Mouse (Mus musculus) heart, embryonic 10.5 days (tissue): Measurements from ENCODE around the gene Rhob. TPM values are rescaled to one million over a fixed set of nuclear protein-coding genes. Genes with fewer than 3 reads are reported as not detected.
"Not testable (repeated sequence)": the region's sequence is repeated elsewhere in the genome, so short reads cannot be mapped to it uniquely, and the experiment has no call there.

Experiments
- DNase-seq: peaks from one replicate; pipeline ENCODE4 v3.0.0-alpha.2; 2017; ENCODE audit warnings: low spot score
- H3K27ac ChIP-seq: fragments of 300-500 bp; sonication (generic); 2 replicates; pipeline ENCODE4 v1.5.1; 2016; ENCODE audit warnings: mild to moderate bottlenecking
- H3K27me3 ChIP-seq: fragments of 300-500 bp; sonication (generic); 2 replicates; pipeline ENCODE4 v1.6.1; 2016; ENCODE audit warnings: mild to moderate bottlenecking; ENCODE audit not compliant: poor library complexity, insufficient read depth, severe bottlenecking
- H3K36me3 ChIP-seq: fragments of 300-500 bp; sonication (generic); 2 replicates; pipeline ENCODE4 v1.6.1; 2016; ENCODE audit warnings: mild to moderate bottlenecking, moderate library complexity
- H3K4me1 ChIP-seq: fragments of 300-500 bp; sonication (generic); 2 replicates; pipeline ENCODE4 v1.6.1; 2016; ENCODE audit warnings: mild to moderate bottlenecking
- H3K4me3 ChIP-seq: fragments of 300-500 bp; sonication (generic); 2 replicates; pipeline ENCODE4 v1.5.1; 2016; ENCODE audit warnings: mild to moderate bottlenecking, moderate library complexity
- H3K9me3 ChIP-seq: fragments of 300-500 bp; sonication (generic); 2 replicates; pipeline ENCODE4 v1.6.1; 2016; ENCODE audit warnings: mild to moderate bottlenecking, moderate library complexity
- WGBS: fragments of 180-500 bp; shearing (Covaris S2); methylation state at CpG from one replicate; pipeline ENCODE4 v1.1.7; 2016; 5-methylcytosine and 5-hydroxymethylcytosine counted together
- polyA plus RNA-seq: library from polyadenylated mRNA; unstranded; fragments of >200 nt; fragmentation: Nextera tagmentation; extraction: Ambion mirVana; gene quantifications from 2 replicates; pipeline ENCODE4 v1.2.1, GENCODE M21; 2016

The Rhob gene
- polyA plus RNA-seq, 1 experiment from 2014 or later, result 42.1 TPM

- Histone ChIP-seq H3K4me3 (no peak overlapping the region), H3K36me3 (no peaks in the 10 kb centered on the region), H3K27me3 (no peaks in the 10 kb centered on the region), H3K4me1 (peaks cover 4% of the 10 kb centered on the region), H3K27ac (no peak overlapping the region), H3K9me3 (no peaks in the 10 kb centered on the region)
- no peak for DNase-seq
- WGBS, result 85% methylated on average over 5 of the region's 5 CpGs
Observed at GRCm38 (mm10) chr12:8462533-8462932, 37.3 kb downstream of the Rhob start.

DNA sequence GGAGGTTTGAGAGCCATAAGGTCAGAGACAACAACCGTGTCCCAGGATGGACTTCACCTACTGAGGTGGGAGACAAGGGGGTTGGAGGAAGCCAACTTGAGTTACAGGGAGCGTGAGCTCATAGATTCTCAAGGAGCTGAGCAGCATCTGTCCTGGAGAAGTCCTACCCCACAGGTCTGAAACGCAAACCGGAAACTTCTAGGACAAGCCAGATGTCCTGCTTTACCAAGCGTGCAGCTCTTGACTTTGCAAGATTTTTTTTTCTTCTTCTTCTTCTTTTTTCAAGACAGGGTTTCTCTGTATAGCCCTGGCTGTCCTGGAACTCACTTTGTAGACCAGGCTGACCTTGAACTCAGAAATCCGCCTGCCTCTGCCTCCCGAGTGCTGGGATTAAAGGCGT lies 38.2 kb downstream of the Rhob start:
- H3K36me3 ChIP-seq, H3K9me3 ChIP-seq, H3K27me3 ChIP-seq, H3K27ac ChIP-seq, H3K4me3 ChIP-seq, DNase-seq, H3K4me1 ChIP-seq: not testable (repeated sequence)
- WGBS, result 88% methylated on average over 8 of the region's 8 CpGs

GRCm38 (mm10) chr12:8458400-8458799 lies 41.4 kb downstream of the Rhob start:
- no peak overlapping the region for H3K4me3 ChIP-seq
- no peaks in the 10 kb centered on the region for H3K9me3 ChIP-seq
- peaks cover 6% of the 10 kb centered on the region for H3K4me1 ChIP-seq
- H3K27me3 ChIP-seq, result no peaks in the 10 kb centered on the region
- no peaks in the 10 kb centered on the region for H3K36me3 ChIP-seq
- 76% methylated on average over 8 of the region's 8 CpGs for WGBS
- DNase-seq, result no peak
- no peak overlapping the region for H3K27ac ChIP-seq

DNA sequence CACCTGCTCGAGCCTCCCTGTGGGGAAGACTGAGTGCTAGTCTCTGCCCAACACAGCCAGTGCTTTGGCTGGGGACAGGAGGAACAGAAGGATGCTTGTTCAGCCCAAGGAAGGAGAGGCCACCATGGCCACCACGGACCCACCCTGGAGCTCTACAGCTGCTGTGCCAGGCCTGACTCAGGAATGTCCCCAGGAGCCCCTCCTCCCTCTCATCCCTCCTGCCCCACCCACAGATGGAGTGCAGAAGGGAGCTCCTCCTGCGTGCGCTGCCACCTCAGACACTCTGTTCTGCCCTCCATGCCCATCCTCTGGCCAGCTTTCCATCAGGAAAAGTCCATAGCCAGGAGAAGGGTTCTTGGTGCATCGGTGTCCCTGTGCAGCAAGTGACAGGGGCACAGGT lies 42.8 kb downstream of the Rhob start:
- no peak for DNase-seq
- Histone ChIP-seq H3K4me1 (peaks cover 10% of the 10 kb centered on the region), H3K27ac (no peak overlapping the region), H3K36me3 (no peaks in the 10 kb centered on the region), H3K4me3 (no peak overlapping the region), H3K9me3 (no peaks in the 10 kb centered on the region), H3K27me3 (no peaks in the 10 kb centered on the region)
- WGBS, result 62% methylated on average over 5 of the region's 5 CpGs

DNA sequence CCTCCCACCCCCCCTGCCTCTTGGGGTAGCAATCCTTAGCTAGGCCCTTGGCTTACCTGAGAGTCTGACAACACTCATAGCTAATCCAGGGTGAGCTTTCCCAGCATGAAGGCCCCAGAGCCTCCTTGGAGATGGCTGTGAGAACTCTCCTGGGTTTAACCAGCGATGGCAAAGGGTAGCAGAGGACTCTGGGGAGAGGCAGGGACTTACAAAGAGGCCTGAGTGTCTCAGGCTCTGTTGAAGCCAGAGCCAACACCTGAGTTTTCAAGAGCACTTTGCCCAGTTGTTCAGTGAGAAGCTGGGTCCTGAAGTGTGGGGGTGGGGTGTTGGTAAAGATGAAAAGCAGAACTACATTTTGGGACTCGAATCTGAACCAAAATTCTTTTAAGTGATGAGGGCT lies 44.8 kb downstream of the Rhob start:
- Histone ChIP-seq H3K4me1 (peaks cover 16% of the 10 kb centered on the region), H3K27ac (no peak overlapping the region), H3K36me3 (no peaks in the 10 kb centered on the region), H3K9me3 (no peaks in the 10 kb centered on the region), H3K27me3 (peaks cover 3% of the 10 kb centered on the region; the same call in 1 of the 2 replicates), H3K4me3 (no peak overlapping the region)
- DNase-seq, result no peak
- 33% methylated on average over 2 of the region's 2 CpGs for WGBS

- no peaks in the 10 kb centered on the region for H3K9me3 ChIP-seq
- no peak overlapping the region for H3K4me3 ChIP-seq
- peaks cover 3% of the 10 kb centered on the region; the same call in 1 of the 2 replicates for H3K27me3 ChIP-seq
- H3K27ac ChIP-seq, result no peak overlapping the region
- WGBS, result 82% methylated on average over 3 of the region's 3 CpGs
- DNase-seq, result no peak
- H3K4me1 ChIP-seq, result peaks cover 16% of the 10 kb centered on the region
- no peaks in the 10 kb centered on the region for H3K36me3 ChIP-seq
Observed at GRCm38 (mm10) chr12:8454487-8454886, 45.3 kb downstream of the Rhob start.

DNA sequence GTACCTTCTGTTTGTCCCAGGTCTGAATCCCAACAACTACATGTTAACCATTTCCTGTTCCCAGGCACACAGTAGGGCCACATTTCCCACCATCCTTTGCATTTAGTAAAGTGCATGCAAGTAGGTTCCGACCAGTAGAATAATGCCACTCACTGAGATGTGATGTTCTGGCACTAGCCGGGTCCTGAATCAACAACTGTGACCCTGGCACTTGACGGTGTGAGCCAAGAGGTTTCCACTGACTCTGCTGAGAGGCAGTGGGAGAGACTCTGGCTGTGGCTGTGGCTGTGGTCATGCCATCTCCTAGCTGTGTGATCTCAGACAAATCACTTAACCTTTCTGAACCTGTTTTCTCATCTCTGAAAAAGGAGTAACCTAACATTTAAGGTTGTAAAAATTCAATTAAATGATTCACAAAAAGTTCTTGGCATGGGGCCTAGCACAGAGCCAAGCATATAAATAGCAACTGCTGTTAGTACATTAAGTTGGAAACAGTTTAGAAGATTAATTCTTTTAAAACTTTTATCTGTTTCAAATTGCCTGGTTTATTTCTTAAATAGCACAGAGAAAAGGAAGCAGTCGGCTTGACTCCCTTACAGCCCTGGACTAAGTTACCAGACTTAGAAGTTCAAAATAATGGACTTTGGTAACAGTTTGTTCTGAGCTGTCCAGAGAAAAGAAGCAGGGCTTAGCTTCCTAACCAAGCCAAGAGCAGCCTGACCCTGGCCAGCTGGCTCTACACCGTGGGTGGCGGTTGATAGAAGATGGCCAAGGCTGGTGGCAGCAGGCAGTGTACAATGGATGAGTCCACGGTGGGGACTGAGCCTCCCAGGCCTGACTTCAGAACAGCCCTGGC lies 46.8 kb downstream of the Rhob start:
- 83% methylated on average over 7 of the region's 7 CpGs for WGBS
- H3K27me3 ChIP-seq, result peaks cover 3% of the 10 kb centered on the region; the same call in 1 of the 2 replicates
- no peak overlapping the region for H3K27ac ChIP-seq
- peaks cover 16% of the 10 kb centered on the region for H3K4me1 ChIP-seq
- no peaks in the 10 kb centered on the region for H3K9me3 ChIP-seq
- no peak overlapping the region for H3K4me3 ChIP-seq
- DNase-seq, result no peak
- H3K36me3 ChIP-seq, result no peaks in the 10 kb centered on the region

DNA sequence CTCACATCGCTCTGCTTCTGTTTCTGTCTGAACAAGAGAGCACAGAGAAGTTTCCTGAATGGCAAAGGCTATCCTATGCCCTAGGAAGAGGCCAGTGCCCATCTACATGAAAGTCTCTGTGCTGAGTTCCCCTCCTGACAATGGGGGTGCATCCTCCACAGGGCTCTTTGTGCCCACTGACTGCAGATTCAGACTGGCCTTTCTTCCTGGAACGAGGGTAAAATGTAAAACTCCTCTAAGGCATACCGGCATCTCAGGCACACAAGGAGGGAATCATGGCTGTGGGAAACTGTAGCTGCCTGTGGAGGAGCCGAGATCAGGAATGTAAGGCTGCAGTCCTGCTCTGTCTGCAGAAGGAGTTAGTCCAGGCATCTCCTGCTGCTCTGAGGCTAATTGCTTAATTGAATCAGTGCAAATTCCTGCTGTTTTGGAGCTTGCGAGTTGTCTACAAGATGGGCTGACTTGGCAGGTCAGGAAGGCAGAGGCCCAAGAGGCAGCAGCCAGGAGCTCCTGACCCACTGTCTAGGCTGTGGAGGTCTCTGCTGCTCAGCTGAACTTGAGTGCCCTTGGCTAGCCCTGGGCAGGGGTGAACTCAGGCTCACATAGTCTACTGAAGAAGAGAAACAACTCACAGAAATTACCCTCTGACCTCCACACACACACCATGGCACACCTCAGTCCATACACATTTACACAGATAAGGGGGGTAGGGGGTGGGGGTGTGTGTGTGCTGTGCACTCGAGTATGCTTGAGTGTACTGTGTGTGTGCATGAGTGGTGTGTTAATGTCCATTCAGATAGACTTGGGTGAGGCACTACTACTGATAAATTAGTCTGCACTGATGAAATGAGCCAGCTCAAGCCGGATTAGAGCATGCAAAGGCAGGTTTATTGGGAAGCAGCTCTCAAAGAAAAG lies 48.0 kb downstream of the Rhob start:
- peaks cover 18% of the 10 kb centered on the region for H3K4me1 ChIP-seq
- no peaks in the 10 kb centered on the region for H3K9me3 ChIP-seq
- H3K27me3 ChIP-seq, result peaks cover 3% of the 10 kb centered on the region; the same call in 1 of the 2 replicates
- no peak overlapping the region for H3K4me3 ChIP-seq
- no peaks in the 10 kb centered on the region for H3K36me3 ChIP-seq
- no peak overlapping the region for H3K27ac ChIP-seq
- 48% methylated on average over 7 of the region's 7 CpGs for WGBS
- DNase-seq, result no peak

DNA sequence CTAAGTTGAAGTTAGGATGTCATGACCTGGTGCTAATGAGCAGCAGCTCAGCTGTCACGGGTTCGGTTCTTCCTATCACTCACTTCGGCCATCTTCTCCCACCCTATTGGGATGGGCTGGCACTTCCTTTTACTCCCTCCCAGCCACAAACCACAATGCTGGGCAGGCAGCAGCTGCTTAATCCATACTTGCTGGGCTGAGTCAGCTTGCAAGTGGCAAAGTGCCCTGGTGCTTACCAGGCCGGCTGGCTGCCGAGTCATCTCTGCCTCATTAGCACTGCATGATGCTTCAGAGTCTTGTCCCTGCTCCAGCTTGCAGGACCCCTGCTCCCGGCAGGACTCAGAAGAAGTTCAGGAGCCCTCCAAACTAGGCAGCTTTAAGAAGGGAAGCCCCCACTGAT lies 49.2 kb downstream of the Rhob start:
- peaks cover 22% of the 10 kb centered on the region for H3K4me1 ChIP-seq
- H3K9me3 ChIP-seq, result no peaks in the 10 kb centered on the region
- H3K4me3 ChIP-seq, result no peak overlapping the region
- H3K27me3 ChIP-seq, result peaks cover 3% of the 10 kb centered on the region; the same call in 1 of the 2 replicates
- WGBS, result 66% methylated on average over 6 of the region's 6 CpGs
- no peak for DNase-seq
- H3K36me3 ChIP-seq, result no peaks in the 10 kb centered on the region
- no peak overlapping the region for H3K27ac ChIP-seq

GRCm38 (mm10) chr12:8450028-8450427 lies 49.8 kb downstream of the Rhob start:
- peaks cover 3% of the 10 kb centered on the region; the same call in 1 of the 2 replicates for H3K27me3 ChIP-seq
- H3K4me1 ChIP-seq, result peaks cover 25% of the 10 kb centered on the region
- DNase-seq, result no peak
- WGBS, result 96% methylated on average over 1 of the region's 1 CpGs
- H3K27ac ChIP-seq, result no peak overlapping the region
- H3K9me3 ChIP-seq, result no peaks in the 10 kb centered on the region
- no peaks in the 10 kb centered on the region for H3K36me3 ChIP-seq
- no peak overlapping the region for H3K4me3 ChIP-seq
